Mouse (Mus musculus): ENCODE measurements at regions not wholly inside any gene's neighbourhood (a gene's known extent, or its start where the extent isn't known, plus 50 kb on each side); places are given as distances from the start of the nearest gene placed in this dataset.
A peak's percentile ranks its signal among the peaks of the same experiment; 100 is the strongest.
"Not testable (repeated sequence)": the region's sequence is repeated elsewhere in the genome, so short reads cannot be mapped to it uniquely, and the experiment has no call there.

DNA sequence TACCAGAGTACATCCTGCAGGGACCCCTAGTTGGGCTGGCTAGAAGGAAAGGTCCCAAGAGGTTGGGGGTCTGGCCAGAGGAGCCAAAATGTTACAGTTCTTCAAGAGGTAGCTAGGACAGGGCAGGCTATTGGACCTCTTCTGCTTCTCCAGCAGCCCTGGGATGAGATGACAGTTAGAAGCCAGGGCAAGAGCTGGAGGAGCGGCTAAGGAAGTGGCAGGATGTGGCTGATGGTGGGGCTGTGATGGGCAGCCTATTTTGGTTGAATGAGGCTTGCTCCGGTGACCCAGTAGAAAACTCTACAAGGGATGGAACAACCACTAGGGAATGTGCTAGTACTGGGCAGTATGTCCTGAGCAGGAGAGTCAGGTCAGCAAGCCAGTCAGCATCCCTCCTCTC, 82.8 kb downstream of the Ddx11 start:
- ATAC-seq (ENCODE audit: low read depth) (no peak), DNase-seq (no peak)
- Histone ChIP-seq H3K27ac (no peak overlapping the region), H3K4me1 (replicated peaks) (no peaks in the 10 kb centered on the region), H3K9me3 (replicated peaks) (no peaks in the 10 kb centered on the region), H3K9ac (no peak overlapping the region), H3K4me2 (no peak overlapping the region), H3K36me3 (no peaks in the 10 kb centered on the region), H3K4me3 (replicated peaks) (no peak overlapping the region), H3K27me3 (no peaks in the 10 kb centered on the region)
- 58% methylated on average over 2 of the region's 2 CpGs for WGBS (ENCODE audit: insufficient replicate concordance)

DNA sequence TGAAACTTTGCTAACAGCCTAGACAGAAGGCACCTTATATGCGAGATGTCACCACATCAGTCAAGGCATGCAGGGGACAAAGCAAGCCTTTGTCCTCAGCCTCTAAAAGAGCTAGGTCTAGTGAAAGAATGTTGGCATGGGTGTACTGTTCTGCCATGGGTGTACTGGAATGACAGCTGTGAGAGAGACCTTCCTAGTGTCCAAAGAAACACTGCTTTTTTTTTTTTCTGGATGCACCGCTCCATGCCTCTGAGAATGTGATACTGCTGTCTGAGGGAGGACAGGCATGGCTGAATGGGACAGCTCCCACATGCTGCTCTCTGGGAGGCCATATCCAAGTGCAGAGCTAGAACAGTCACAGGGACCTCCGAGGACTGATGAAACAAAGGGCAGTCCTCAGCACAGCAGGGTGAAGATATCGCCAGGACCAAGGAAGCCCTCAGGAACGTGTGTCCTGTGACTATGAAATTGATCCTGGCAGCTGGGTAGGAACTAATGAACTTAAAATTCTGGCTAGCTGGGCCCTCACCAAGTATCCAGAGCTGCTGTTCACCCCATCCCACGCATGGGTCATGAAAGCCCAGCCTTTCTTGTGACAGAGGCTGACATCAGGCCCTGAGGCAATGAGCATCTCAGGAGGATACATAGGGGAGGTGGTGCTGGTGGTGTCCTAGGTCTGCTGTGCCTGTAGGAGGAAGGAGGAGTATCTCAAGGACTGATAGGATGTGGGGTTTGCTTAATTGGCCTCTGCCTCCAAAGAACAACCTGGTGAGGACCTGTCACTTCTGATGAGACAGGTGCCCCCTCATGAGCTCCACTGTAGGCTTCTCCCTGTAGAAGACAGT, 84.6 kb downstream of the Ddx11 start:
- not testable (repeated sequence) for H3K27me3 ChIP-seq; H3K36me3 ChIP-seq; H3K4me1 ChIP-seq (replicated peaks); H3K9me3 ChIP-seq (replicated peaks); H3K4me3 ChIP-seq (replicated peaks); DNase-seq; H3K27ac ChIP-seq; ATAC-seq (ENCODE audit: low read depth); H3K9ac ChIP-seq; H3K4me2 ChIP-seq
- 63% methylated on average over 6 of the region's 6 CpGs for WGBS (ENCODE audit: insufficient replicate concordance)

DNA sequence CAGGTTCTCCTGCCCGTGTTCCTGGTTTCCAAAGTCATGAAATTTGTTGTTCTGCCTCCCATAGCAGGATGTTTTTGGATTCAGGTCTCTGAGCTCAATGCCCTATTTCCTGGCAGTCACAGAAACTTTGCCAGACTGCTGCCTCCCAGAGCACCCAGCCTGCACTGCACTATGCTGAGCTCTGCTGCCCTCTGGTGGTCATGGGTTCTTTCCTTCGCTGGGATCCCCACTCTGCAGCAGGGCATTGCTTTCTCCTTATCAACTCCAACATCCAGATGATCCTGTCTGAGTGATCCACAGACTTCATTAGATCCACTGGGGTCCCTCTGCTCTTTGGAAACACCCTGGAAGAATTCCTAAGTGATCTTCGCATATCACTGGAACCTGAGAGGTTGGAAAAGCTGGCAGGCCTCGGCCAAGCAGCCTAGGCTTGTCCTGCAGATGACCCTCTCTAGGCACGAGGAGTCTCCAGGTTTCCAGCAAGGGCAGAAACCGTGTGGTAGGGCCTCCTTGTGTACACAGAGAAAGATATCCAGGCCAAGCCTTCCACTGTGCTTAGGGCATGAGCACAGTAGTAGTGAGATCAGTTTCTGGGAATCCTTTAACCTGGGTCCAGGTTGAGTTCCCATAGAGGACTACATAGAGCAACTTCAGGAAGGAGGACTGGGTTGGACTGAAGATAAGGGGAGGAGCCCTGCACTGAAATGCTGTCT, 85.6 kb downstream of the Ddx11 start:
- H3K4me3 ChIP-seq (replicated peaks); H3K4me1 ChIP-seq (replicated peaks); H3K9ac ChIP-seq; DNase-seq; H3K27ac ChIP-seq; H3K27me3 ChIP-seq; H3K4me2 ChIP-seq; H3K9me3 ChIP-seq (replicated peaks); H3K36me3 ChIP-seq: not testable (repeated sequence)
- 19% methylated on average over 4 of the region's 6 CpGs for WGBS (ENCODE audit: insufficient replicate concordance)
- ATAC-seq (ENCODE audit: low read depth), result peak; percentile 70

DNA sequence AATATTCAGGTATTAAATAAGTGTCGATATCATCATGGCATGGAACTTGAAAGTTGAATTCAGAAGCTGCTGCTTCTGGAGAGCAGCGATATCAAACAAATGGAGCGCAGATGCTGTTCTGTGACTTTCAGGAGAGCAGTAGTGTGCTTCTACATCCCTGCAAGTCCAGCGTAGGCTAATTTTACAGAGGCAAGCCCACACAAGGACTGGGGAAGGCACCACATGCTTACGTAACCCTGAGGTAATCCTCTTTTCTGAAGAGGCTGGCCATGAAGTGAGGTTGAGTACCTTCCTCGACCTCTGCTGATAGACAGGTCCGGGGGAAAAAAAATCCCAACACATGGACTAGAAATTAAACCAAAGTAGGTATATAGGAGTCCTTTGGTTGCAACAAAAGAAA, 88.2 kb downstream of the Ddx11 start:
- Histone ChIP-seq H3K4me2 (no peak overlapping the region), H3K27ac (no peak overlapping the region), H3K27me3 (no peaks in the 10 kb centered on the region), H3K9me3 (replicated peaks) (no peaks in the 10 kb centered on the region), H3K9ac (no peak overlapping the region), H3K36me3 (no peaks in the 10 kb centered on the region), H3K4me3 (replicated peaks) (no peak overlapping the region), H3K4me1 (replicated peaks) (0 out of 2 replicates have a peak, but pooled peaks cover 10% of the 10 kb centered on the region)
- ATAC-seq (ENCODE audit: low read depth) (no peak), DNase-seq (no peak)
- 65% methylated on average over 7 of the region's 7 CpGs for WGBS (ENCODE audit: insufficient replicate concordance)

DNA sequence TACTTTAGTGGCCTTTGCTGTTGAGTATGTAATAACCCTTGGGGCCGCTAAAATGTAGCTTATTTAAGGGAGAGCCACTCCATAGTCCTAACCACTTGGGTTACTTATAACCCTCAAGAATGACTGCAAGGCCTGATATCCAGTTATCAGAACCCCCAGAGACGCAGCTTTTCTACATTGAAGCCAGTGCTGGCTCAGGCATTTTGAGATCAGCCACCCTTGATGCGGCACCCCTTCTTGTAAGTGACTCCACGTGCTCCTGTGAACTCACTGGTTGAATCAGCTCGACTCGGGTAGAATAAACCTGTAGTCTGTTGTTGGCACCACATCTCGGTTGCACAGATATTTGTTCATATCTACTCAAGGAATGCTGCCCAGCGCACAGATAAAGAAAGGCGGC, 89.3 kb downstream of the Ddx11 start:
- DNase-seq (no peak), ATAC-seq (ENCODE audit: low read depth) (peak; percentile 57)
- no peaks in the 10 kb centered on the region for H3K36me3 ChIP-seq
- no peaks in the 10 kb centered on the region for H3K27me3 ChIP-seq
- H3K4me1 ChIP-seq (replicated peaks), result 0 out of 2 replicates have a peak, but pooled peaks cover 10% of the 10 kb centered on the region
- H3K4me3 ChIP-seq (replicated peaks), result no peak overlapping the region
- no peak overlapping the region for H3K9ac ChIP-seq
- no peak overlapping the region for H3K27ac ChIP-seq
- H3K9me3 ChIP-seq (replicated peaks), result no peaks in the 10 kb centered on the region
- H3K4me2 ChIP-seq, result no peak overlapping the region
- WGBS (ENCODE audit: insufficient replicate concordance), result 63% methylated on average over 9 of the region's 9 CpGs

DNA sequence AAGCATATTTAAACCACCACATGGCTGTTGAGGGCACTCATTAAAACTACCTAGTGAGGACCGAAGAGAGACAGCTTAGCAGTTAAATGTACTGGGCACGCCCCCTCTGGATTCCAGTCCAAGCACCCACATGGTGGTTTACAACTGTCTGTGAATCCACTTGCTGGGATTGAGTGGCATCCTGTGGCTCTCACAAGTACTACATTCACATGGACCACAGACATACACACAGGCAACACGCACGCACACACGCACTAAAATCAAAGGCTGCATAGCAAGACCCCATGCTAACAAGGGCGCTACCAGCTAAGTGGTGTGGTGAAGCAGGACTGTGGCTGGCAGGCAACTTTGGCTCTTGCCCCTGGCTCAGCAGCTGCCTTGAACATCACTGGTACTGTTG, 95.0 kb downstream of the Ddx11 start:
- 0 out of 2 replicates have a peak, but pooled peaks cover 4% of the 10 kb centered on the region for H3K4me1 ChIP-seq (replicated peaks)
- DNase-seq (no peak), ATAC-seq (ENCODE audit: low read depth) (no peak)
- no peak overlapping the region for H3K27ac ChIP-seq
- 76% methylated on average over 6 of the region's 6 CpGs for WGBS (ENCODE audit: insufficient replicate concordance)
- H3K4me3 ChIP-seq (replicated peaks), result no peak overlapping the region
- H3K27me3 ChIP-seq, result no peaks in the 10 kb centered on the region
- H3K9me3 ChIP-seq (replicated peaks), result no peaks in the 10 kb centered on the region
- no peaks in the 10 kb centered on the region for H3K36me3 ChIP-seq
- H3K4me2 ChIP-seq, result no peak overlapping the region
- no peak overlapping the region for H3K9ac ChIP-seq

DNA sequence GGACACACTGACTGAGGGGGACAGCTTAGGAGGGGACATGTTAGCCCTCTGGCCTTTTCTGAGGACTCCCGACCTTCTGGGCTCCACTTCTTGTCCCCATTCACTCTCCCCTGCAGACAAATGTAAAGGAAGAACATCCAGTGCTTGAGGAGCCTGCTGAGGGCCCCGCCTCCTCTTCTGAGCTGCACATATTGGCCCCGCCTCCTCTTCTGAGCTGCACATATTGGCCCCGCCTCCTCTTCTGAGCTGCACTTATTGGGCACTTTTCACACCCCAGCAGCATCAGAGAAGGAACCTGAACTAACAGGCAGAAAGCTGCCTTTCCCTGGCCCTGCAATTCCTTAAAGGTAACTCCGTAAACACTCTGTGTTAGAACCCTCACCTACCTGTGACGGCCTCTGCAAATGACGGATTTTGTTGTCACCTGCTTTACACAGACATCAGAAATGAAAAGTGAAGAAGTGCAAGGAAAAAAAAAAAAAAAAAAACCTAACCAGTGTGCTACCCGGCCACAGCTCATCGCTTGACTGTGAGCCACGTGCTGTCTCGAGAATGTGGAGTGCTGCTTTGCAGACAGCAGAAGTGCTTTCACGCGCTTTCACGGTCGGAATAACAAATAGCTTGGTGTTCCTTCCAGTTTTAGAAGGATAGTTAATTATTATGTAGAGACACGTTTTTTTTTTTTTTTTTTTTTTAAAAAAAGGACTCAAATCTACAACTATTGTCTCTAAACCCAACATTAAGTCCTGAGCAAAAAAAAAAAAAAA, 96.5 kb downstream of the Ddx11 start:
- ATAC-seq (ENCODE audit: low read depth), result no peak
- whole genome bisulfite sequencing (ENCODE audit: insufficient replicate concordance), result 60% methylated on average over 16 of the region's 16 CpGs
- H3K36me3 ChIP-seq, result no peaks in the 10 kb centered on the region
- no peak overlapping the region for H3K4me2 ChIP-seq
- no peak overlapping the region for H3K27ac ChIP-seq
- DNase-seq, result no peak
- no peak overlapping the region for H3K9ac ChIP-seq
- no peaks in the 10 kb centered on the region for H3K4me1 ChIP-seq (replicated peaks)
- no peaks in the 10 kb centered on the region for H3K27me3 ChIP-seq
- H3K9me3 ChIP-seq (replicated peaks), result no peaks in the 10 kb centered on the region
- H3K4me3 ChIP-seq (replicated peaks), result no peak overlapping the region

DNA sequence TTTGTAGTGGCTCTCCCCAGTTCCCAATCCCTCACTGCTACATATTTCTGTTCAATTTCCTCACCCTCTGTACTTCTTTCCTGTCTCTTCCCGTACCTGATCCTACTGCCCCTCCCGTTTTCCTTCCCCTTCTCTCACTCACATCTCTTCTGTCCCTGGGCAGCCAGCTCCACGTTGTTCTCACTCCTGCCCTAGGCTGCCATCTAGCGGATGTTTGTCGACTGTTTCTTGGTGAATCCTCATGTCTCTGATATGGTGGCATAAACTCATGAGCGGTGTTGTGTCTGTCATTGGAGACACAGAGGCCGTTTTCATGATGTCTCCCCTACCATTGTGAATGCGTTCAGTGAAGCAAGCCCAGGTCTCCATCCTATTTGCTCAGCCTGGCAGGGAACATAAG, 97.9 kb downstream of the Ddx11 start:
- 8% methylated on average over 8 of the region's 8 CpGs for WGBS (ENCODE audit: insufficient replicate concordance)
- Histone ChIP-seq H3K9me3 (replicated peaks) (no peaks in the 10 kb centered on the region), H3K27me3 (no peaks in the 10 kb centered on the region), H3K4me3 (replicated peaks) (no peak overlapping the region), H3K4me2 (no peak overlapping the region), H3K9ac (no peak overlapping the region), H3K27ac (no peak overlapping the region), H3K36me3 (no peaks in the 10 kb centered on the region), H3K4me1 (replicated peaks) (no peaks in the 10 kb centered on the region)
- DNase-seq (peak; percentile 29), ATAC-seq (ENCODE audit: low read depth) (no peak)

DNA sequence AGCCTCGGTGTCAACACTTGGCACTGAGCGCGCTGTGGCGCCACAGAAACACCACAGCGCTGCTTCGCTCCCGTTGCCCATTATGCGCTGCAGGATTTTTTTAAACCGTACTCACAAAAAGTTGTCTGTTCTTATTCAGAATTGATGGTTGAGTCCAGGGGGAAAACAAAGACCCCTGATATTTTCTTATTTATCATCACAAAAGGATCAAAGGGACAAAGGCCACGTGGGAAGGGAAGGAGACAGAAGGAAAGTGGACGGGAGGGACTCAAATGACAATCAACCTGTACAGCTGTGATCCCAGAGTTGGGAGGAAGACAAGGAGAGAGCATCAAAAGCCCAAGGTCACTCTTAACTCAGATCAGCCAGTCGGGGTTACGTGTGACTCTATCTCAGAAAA, 100.4 kb downstream of the Ddx11 start:
- Histone ChIP-seq H3K4me2 (no peak overlapping the region), H3K4me1 (replicated peaks) (no peaks in the 10 kb centered on the region), H3K27ac (no peak overlapping the region), H3K9me3 (replicated peaks) (no peaks in the 10 kb centered on the region), H3K9ac (no peak overlapping the region), H3K27me3 (no peaks in the 10 kb centered on the region), H3K36me3 (no peaks in the 10 kb centered on the region), H3K4me3 (replicated peaks) (no peak overlapping the region)
- 79% methylated on average over 13 of the region's 13 CpGs for whole genome bisulfite sequencing (ENCODE audit: insufficient replicate concordance)
- DNase-seq, result no peak
- no peak for ATAC-seq (ENCODE audit: low read depth)

DNA sequence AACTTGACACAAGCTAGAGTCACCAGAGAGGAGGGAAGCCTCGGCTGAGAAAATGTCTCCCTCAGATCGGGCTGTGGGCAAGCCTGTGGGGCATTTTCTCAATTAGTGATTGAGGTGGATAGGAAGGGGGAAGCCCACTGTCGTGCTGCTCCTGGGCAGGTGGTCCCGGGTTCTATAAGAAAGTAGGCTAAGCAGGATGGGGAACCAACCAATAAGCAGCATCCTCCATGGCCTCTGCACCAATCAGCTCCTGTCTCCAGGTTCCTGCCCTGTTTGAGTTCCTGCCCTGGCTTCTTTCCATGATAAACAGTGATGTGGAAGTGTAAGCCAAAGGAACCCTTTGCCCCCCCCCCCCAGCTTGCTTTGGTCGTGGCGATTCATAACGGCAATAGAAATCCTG, 100.9 kb downstream of the Ddx11 start:
- WGBS (ENCODE audit: insufficient replicate concordance), result 50% methylated on average over 7 of the region's 7 CpGs
- Histone ChIP-seq H3K4me3 (replicated peaks) (no peak overlapping the region), H3K9ac (no peak overlapping the region), H3K27ac (no peak overlapping the region), H3K4me2 (no peak overlapping the region), H3K36me3 (no peaks in the 10 kb centered on the region), H3K27me3 (no peaks in the 10 kb centered on the region), H3K4me1 (replicated peaks) (no peaks in the 10 kb centered on the region), H3K9me3 (replicated peaks) (no peaks in the 10 kb centered on the region)
- DNase-seq (no peak), ATAC-seq (ENCODE audit: low read depth) (no peak)

DNA sequence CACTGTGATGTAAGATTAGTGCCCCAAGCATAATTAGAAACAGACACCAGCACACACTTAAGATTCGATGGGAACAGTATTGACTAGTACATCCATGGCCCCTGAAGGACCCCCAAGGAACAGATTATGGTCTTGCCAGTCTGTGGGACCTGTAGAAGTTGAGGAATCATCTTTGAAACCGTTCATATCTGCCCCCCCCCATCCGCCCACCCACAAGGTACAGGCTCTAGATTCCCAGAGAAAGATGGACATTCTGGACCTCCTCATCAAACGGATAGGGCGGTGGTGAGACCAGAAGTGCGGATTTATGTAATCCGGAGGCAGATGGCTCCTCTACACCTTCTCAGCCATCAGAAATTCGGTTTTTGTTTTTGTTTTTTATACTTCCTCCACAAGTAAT, 109.1 kb downstream of the Ddx11 start:
- H3K4me2 ChIP-seq, result no peak overlapping the region
- WGBS (ENCODE audit: insufficient replicate concordance), result 59% methylated on average over 8 of the region's 8 CpGs
- H3K9me3 ChIP-seq (replicated peaks), result no peaks in the 10 kb centered on the region
- H3K9ac ChIP-seq, result no peak overlapping the region
- DNase-seq (no peak), ATAC-seq (ENCODE audit: low read depth) (no peak)
- H3K4me3 ChIP-seq (replicated peaks), result no peak overlapping the region
- H3K27ac ChIP-seq, result no peak overlapping the region
- no peaks in the 10 kb centered on the region; the same call in 1 of the 2 replicates for H3K4me1 ChIP-seq (replicated peaks)
- H3K36me3 ChIP-seq, result no peaks in the 10 kb centered on the region
- H3K27me3 ChIP-seq, result no peaks in the 10 kb centered on the region
